Mouse (Mus musculus) layer of hippocampus, adult 9-11 months (tissue): ENCODE results near the gene Naaladl2.
"Not testable (repeated sequence)": the region's sequence is repeated elsewhere in the genome, so short reads cannot be mapped to it uniquely, and the experiment has no call there.

Experiments
- DNase-seq: peaks from one replicate; pipeline ENCODE4 v3.0.0; 2022

Gene Naaladl2

DNA sequence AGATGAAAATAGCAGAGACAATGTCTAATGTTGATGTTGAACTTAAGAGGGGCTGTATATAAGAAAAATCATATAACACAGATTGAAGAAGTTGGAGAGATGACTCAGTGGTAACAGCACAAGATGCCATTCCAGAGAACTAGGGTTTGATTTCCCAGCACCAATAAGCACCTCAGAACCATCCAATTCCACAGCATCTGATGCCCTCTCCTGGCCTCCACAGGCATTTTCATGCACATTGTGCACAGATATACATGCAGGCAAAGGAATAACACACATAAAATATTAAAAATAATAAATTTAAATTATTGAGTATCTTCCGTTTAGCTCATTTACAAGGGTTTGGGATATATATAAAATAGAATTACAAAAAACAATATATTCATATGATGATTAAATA is 926.6 kb downstream of the Naaladl2 start:
- no peak for DNase-seq

DNA sequence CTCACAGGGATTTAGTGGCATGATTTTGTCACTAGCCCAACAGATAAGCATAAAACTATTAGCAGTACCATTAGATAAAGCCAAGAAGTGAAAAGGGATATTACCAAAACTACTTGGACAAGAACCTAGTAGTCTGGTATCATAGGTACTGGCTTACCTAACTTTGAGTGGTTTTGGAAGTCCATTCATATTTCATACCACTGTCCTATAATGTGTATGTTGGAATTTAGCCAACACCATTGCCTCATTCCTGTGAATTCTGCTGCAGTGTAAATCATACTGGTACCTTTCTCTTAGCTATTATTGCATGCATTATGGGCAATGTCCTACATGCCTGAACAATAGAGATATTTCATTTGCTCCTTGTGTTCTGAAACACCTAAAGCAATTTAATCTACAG is 977.5 kb downstream of the Naaladl2 start:
- no peak for DNase-seq

DNA sequence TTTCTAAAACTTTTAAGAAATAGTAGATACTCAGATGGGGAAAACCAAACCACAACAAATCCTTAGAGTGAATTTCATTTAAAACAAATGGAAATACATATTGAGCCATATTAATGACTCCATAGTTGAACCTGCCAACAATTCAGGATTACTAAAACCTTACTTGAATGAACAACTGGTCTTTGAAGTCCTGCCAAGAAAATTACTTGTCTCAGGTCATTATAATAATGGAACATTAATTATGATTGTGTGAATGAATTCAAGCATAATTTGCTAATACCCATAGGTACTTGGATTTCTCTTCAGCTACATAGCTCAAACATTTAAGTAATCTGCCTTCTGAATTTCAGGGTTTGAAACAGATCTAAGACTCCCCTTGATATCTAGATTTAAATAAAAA is 980.1 kb downstream of the Naaladl2 start:
- DNase-seq: no peak

DNA sequence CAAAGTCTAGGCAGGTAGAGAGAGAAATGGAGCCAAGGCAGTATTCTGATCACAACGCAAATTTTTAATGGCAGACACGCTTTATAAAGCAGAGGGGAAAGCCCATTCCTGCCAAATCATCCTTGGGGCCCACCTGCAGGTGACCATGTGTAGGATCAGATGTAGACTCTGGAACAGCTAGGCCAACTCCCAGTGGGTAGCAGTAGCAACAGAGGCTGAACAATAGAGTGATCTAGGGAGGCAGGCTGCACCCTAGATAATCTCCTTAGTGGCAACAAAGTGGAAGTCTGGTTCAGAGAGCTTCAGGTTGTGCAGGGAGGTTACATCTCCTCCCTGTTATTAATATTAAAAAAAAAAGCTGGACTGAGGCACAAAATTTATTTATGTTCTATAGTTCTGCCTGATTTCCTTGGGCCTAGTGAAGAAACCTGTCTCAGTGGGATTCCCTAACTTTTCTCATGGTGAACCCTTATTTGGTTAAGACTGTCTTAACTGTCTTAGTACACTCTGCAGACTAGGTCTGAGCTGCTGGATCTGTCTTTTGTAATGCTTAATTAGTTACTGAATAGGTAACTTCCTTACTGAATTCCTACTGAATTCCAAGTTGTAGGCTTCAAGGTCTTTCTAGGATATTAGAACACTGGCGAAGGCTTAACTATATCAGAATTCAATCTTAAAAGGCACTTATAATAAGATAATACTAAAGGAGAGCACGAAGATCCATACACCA is 992.8 kb downstream of the Naaladl2 start:
- DNase-seq: not testable (repeated sequence)

DNA sequence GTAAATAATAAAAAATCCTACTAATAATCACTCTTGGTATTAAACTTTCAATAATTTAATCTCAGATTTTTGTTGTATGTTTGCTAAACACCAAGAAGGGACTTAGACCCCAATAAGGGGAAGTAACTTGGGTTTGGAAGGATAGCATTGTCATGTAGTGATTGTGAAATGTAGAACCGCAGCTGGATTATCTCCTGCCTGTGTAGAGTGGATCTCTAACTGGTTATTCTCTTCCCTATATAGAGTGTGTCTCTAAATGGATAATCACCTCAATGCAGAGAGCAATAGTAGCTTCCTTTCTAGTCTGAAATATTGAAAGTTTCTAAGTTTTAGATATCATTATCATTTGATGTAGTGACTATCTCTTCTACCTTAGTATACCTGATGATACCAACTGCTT is 1001.3 kb downstream of the Naaladl2 start:
- no peak for DNase-seq

DNA sequence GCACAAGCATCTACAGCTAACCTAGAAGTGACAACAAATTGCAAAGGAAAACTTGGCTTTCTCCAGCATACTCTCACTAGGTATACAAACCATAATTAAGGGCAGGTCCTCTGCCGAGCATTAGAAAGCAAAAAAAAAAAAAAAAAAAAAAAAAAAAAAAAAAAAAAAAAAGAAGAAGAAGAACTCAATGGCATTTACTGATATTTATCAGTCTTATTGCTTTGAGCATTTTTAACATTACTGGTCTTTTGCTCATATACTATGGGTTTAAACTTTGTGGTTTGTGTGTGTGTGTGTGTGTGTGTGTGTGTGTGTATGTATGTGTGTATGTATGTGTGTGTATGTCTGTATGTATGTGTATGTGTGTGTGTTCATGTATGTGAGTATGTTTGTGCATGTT is 1006.1 kb downstream of the Naaladl2 start:
- no peak for DNase-seq

DNA sequence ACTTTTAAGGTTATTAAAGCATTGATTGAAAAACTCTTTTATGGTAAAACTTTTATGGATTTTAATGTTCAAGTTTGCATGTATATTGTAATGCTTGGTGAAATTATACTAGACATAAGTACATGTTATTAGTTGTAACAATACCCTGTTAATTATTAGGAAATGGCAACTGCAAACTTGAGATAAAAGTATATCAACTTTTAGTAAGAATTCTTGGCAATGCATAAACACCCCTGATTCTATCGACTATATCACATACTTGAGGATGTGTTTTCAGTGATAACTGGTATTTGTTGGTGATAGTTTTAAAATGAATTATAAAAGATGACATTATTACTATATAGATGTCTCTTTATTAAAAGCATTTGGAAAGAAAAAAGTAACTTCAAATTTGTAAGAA is 1017.9 kb downstream of the Naaladl2 start:
- DNase-seq: no peak

DNA sequence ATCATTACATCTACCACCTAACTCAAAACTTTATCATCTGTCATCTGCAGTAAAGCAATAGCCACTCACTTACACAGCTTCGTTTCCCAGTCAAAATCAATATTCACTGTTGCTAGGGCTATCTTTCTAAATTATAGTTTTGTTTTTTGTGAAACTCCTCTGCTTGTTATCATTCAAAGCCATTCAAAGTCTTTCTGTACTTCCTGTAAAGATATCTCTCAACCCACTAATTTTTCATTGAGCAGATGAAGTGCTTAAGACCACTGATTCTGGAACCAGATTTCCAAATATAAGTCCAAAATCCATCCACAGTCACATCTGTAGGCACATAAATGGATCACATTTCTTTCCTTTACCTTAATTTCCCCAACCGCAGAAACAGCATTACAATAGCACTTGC is 1020.0 kb downstream of the Naaladl2 start:
- no peak for DNase-seq

DNA sequence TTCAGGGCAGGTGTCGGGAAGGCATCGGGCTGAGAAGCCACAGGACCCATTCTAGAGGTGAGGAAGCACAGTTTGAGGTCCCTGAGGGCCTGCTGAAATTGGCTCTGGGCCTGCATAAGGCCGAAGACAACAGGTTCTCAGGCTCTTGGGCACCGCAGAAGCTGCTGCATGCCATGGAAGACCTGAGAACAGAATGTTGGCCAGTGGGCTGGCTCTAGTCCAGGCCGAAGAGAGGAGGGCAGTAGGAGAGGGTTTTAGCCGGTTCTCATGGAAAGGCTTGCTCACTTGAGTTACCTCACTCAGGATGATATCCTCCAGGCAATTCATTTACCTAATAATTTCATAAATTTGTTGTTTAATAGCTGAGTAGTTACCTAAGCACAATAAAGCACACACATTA is 1025.9 kb downstream of the Naaladl2 start:
- no peak for DNase-seq

DNA sequence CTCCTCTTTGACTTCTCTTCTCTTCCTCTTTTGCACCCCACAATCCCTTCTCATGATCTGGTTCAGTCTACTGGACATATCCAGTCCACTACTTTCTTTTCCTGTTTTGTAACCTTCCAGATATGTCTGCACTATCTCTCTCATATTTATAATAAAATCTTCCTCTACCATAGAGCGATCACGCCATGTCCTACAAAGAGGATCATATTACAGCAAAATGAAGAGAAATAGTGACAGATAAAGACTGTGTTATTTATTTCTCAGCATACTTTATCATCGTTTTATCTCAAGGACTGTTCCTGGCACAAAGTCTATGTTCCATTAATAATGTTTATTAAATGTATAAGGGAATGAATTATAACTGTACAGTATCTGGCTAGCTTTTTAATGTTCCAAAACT is 1029.2 kb downstream of the Naaladl2 start:
- no peak for DNase-seq

DNA sequence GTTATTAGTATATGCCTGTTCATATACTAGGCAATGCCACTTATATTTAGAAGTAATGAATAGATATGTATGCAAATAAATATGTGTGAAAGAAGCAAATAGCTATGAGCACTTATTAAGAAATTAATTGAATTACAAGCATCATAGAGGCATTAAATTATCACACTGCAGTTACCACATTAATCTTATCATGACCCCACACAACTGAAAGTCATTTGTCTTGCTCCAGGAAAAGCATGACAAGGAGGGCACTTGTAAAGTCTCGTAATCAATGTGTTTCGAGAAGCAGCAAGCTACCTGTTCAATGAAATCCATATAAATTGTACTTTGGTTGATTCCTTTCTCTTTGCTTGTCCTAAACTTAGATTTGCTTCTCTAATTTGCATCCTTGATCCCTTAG is 1030.7 kb downstream of the Naaladl2 start:
- DNase-seq: no peak

DNA sequence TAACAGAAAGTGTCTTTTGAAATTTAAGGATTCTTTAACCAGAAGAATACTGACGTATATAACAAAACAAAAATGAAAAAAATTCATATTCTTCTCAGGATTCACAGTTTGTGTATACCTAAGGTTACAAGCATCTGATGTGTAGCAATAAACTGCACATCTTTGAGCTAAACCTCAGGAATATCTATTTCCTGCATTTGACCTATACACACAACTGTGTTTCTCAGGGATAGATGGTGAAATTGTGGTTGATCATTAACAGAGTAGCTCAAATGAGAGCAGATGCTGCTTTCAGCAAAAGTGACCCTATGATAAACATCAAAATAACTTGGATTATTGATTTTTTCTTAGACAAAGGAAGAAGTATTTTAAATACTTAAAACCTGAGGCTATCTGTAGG is 1037.7 kb downstream of the Naaladl2 start:
- DNase-seq: no peak

DNA sequence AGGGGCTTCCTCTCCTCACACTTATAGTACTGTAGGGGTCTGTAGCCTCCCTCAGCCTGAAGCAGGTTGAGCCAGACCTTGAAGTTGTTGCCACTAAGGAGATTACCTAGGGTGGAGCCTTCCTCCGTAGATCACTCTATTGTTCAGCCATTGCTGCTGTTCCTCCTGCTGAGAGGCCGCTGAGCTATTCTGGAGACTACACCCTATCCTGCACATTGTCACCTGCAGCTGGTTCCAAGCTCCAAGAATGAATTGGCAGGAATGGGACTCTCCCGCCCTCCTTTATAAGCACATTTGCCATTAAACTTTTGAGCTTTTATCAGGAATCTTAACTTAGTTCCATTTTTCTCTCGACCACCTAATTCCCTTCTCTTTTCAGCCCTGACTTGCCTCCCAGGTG is 1064.3 kb downstream of the Naaladl2 start:
- DNase-seq: no peak

DNA sequence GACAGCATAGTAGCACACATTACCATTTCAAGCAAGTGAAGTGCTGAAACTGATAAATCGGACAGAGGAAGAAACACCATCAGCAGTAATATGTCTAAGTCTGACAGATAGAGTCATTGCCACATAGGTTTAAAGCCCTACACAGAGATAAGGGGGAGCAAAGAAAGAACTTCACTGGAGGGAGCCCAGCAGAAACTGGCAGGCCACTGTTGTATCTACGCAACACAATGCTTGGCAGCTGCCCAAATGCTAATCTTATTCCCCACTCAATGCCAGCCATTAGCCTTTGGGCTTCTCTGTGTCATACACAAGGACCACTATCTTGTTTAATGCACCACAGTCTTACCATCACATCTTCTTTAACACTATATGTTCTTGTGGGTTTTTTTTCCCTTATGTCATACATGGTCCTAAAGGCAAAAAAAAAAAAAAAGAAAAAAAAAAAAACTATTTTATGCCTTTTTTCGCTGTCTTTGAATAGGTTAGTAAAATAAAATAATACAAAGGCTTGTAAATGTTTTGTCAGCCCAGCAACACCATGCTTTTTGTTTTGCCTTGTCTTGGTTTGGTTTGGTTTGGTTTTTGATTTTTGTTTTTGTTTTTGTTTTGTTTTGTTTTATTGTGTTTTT is 1072.8 kb downstream of the Naaladl2 start:
- peak; percentile 17 for DNase-seq

DNA sequence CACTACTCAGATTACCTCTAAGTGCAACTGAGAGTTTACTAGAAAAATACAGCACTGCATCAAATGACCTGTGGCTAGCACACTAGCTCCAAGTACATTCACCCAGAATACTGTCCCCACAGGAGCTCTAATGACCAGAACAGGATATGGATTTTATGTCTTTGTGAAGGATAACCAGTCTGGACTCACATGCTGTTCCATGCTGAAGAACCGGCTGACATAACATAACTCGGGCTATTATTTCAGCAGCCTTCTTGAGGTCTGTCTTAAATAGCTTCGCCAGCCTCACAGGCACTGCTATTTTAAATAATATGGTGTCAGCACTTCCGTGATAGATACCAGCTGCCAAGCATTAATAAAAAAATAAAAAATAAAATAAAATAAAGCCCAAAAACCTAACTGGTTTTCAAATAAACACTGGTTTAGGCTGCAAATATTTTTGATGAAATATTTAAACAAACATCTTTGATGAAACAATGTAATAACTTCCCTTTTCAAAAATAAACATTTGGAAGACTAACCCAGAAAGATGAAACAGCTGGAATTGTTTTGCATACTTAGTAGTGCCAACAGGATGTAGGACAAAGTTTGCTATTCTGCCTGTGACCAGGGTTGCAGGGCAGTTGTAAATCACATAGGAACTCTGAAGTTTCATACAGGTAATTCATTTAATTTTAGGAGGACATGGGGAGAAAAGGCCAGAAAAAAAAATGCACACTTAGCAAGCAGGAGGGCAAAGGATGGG is 1073.5 kb downstream of the Naaladl2 start:
- no peak for DNase-seq

DNA sequence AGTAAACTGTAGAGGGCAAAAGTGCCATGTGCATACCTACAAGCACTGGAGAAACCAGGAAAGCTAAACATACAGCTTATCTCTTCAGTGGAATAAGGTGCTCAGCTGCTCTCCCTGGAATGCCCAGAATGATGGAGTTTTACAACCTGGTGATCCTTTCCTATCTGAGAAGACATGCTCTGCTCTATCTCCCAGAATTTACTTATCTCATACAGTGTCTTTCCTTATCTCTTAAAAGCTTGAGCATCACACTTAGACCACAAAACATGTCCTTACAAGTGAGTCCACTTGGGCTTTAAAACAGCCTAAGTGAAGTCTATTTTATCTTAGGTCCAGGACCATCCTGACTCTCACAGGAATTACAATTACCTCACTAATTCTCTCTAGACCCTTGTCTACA is 1095.8 kb downstream of the Naaladl2 start:
- DNase-seq: no peak

DNA sequence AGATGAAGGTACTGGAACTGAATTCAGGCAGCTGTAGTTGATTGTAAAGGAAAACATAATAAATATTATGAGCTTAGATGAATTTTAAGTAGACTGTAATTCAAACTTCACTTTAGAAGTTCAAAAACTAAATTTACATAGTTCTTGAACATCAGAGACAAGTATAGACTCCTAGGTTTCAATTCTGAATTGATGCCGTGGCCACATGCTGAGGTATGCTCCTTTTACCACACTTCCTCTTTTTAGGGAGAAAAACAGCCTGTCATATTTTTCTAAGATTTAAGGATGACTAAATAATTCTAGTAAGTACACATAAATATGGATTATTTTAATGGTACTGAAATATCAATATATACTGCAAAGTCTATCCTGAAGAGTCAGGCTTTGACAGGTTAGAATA is 1142.3 kb downstream of the Naaladl2 start:
- DNase-seq: no peak

DNA sequence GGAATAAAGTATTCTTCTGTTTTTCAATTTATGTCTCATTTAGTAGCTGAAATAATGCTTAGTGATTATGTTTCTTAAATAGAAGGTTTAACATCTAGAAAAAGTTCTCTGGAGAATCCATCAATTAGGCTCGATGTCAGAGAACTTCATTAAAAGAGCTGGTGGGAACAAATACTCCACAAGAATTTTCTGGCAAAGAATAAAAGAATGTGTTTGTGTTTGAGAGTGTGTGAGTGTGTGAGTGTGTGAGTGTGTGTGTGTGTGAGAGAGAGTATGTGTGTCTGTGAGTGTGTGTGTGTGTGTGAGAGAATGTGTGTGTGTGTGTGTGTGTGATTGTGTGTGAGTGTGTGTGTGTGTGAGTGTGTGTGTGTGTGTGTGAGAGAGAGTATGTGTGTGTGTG is 1170.3 kb downstream of the Naaladl2 start:
- DNase-seq: no peak

DNA sequence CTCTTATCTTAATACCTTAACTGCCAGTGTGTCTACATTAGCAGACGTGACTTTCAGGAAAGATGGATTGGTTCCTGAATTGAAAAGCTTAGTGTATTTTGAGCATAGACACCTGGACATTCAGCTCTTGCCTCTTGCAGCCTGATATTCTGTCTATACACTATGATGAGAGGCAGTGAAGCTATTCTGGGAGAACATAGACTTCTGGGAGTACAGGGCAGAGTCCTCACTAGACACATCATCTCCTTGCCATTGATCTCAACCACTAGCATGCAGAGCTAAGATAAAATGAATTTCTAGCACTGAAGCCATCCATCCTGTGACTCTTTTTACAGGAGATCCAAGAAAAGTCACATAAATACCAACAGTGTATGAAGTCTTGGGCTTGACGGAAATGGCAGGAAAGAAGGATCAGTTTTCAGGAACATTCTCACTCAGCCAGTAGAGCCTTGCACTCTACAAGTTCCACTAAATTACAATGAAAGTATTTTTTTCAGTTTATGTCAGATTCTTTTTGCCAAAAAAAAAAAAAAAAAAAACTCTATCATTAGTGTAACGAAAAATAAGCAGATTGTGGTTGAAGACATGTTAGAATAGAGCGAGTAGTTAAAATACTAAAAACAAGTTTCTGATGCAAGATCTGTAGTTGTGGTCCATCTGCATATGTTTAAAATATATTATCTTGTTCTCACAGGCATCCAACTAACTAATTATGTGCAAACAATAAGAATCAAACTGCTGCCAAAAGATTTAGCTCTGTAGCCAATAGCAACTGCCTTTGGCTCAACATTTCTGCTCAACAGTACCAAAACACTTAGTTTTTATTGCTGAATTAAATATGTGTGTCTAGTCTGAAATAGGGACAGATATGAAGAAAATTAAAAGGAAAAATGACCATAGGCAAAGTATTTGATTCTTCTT is 1171.1 kb downstream of the Naaladl2 start:
- no peak for DNase-seq

DNA sequence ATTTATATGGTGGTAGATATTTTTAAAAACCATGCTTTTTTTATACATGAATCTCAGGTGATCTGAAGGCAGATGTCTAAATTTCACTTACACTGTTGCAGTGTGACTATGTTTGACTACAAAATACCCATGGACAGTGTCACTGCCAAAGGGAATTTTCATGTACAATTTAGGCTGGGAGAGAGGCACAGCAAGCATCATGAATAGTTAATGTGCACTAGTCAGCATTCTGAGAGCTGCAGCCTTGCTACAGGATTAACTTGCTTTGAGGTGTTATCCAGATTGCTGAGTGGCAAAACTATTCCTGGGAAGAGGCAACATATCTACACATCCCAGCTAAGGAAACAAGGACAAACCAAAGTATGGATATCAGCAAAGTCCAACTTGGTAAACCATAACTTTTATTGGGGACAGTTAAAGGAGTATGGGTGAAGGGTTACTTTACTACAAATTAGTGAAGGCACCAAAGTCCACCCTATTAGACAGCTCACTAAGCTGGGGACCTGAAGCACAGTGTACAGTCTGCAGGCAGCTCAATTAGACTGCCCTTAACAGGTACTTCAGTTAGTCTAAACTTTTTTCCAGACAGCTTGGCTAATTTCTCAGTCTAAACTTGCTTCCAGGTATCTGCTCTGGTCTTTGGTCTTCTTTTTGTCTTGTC is 1181.0 kb downstream of the Naaladl2 start:
- DNase-seq: no peak

DNA sequence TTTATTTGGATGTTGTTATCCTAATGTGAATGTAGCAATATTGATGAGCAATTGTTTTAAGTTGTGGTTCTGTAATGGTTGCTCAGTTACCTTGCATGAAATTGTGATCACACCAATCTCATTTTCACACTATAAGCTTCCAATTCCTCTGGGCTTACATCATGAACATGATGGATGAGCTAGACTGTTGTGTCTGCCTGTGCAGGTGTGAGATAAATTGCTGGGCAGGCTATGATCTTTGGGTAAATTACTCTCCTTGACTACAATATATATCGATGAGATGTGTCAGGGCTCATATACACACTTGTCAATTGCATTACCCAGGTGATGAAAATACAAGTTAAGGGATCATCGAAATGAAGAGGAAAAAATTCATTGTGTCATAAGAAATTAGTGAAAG is 1197.9 kb downstream of the Naaladl2 start:
- no peak for DNase-seq

DNA sequence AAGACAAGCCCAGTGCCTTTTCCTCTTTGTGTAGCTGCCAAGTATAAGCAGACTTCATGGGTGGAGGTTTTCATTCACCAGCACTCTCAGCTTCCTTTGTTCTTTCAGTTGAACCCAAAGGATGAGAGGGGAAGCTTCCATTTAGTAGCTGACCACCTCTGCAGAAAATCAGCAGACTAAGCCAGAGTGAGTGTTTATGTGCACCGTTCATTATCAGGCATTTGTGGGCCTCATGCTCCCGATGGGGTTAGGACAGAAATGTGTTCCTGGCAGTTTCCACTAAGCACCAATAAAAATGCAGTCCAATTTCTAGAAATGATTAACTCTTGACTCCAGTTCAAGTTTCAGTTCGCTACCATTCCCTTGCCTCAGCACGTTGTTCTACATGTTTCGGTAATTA is 1206.8 kb downstream of the Naaladl2 start:
- no peak for DNase-seq

DNA sequence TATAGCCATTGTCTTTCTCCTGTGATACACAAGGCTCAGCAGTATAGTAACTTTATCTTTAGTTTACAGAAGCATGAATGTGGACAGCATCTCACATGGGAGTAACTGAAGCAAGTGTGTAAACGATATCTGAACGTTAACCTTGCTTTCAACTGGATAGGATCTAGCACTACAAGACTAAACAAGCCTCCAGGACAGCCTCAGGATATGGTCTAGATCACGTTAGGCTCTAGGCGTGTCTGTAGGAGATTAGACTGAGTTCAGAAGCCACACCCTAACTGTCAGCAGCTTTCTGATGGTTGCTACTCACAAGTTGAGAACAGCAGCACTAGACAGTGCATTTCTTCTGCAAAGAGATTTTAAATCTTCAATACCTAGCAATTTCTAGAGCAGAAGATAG is 1216.0 kb downstream of the Naaladl2 start:
- DNase-seq: no peak
